Mouse (Mus musculus) kidney, embryonic 16.5 days (tissue): ENCODE measurements around the gene Znrf1. TPM values are rescaled to one million over a fixed set of nuclear protein-coding genes. Genes with fewer than 3 reads are reported as not detected.

Experiments
- ATAC-seq: fragments of 200-750 bp; cut with Nextera tagmentation; 2 replicates; pipeline ENCODE4 v1.8.0; 2017; ENCODE audit warnings: moderate TSS enrichment; ENCODE audit not compliant: low FRiP score, low TSS enrichment
- H3K27ac ChIP-seq: fragments of 300-500 bp; sonication (generic); 2 replicates; pipeline ENCODE4 v1.5.1; 2014; ENCODE audit warnings: low read length
- H3K27me3 ChIP-seq: fragments of 300-500 bp; sonication (generic); 2 replicates; pipeline ENCODE4 v1.6.1; 2014; ENCODE audit warnings: low read length, control low read depth, mixed read lengths; ENCODE audit not compliant: insufficient read depth
- H3K36me3 ChIP-seq: fragments of 300-500 bp; sonication (generic); 2 replicates; pipeline ENCODE4 v1.6.1; 2014; ENCODE audit warnings: low read length, control low read depth, mixed read lengths; ENCODE audit not compliant: insufficient read depth
- H3K4me1 ChIP-seq: fragments of 300-500 bp; sonication (generic); 2 replicates; pipeline ENCODE4 v1.6.1; 2014; ENCODE audit warnings: low read length, control low read depth, mixed read lengths; ENCODE audit not compliant: insufficient read depth
- H3K4me2 ChIP-seq: fragments of 300-500 bp; sonication (generic); replicated peaks from 2 replicates; pipeline ENCODE4 v1.6.1; 2014; ENCODE audit warnings: low read depth, low read length
- H3K4me3 ChIP-seq: fragments of 300-500 bp; sonication (generic); 2 replicates; pipeline ENCODE4 v1.5.1; 2014; ENCODE audit warnings: mild to moderate bottlenecking, low read length
- H3K9ac ChIP-seq: fragments of 300-500 bp; sonication (generic); replicated peaks from 2 replicates; pipeline ENCODE4 v1.6.1; 2014; ENCODE audit warnings: low read length
- H3K9me3 ChIP-seq: fragments of 300-500 bp; sonication (generic); 2 replicates; pipeline ENCODE4 v1.6.1; 2016; ENCODE audit warnings: low read length, control low read depth
- WGBS: fragments of 180-500 bp; shearing (Covaris S2); extraction: QIAGEN DNeasy Blood & Tissue Kit; methylation state at CpG from one replicate; pipeline ENCODE4 v1.1.7; 2014; 5-methylcytosine and 5-hydroxymethylcytosine counted together
- polyA plus RNA-seq: library from polyadenylated mRNA; unstranded; fragments of >200 nt; fragmentation: Nextera tagmentation; extraction: Ambion mirVana; gene quantifications from 2 replicates; pipeline ENCODE4 v1.2.1, GENCODE M21; 2015

Gene Znrf1
- polyA plus RNA-seq, 1 experiment from 2014 or later, result 19.9 TPM

GRCm38 (mm10) chr8:111528071-111528470, 7.8 kb upstream of the Znrf1 start:
- WGBS, result 81% methylated on average over 5 of the region's 5 CpGs
- ATAC-seq, result no peak
- Histone ChIP-seq H3K27me3 (no peaks in the 10 kb centered on the region), H3K36me3 (no peaks in the 10 kb centered on the region), H3K4me3 (no peak overlapping the region), H3K4me2 (no peak overlapping the region), H3K4me1 (no peaks in the 10 kb centered on the region), H3K9ac (no peak overlapping the region), H3K27ac (no peak overlapping the region), H3K9me3 (no peaks in the 10 kb centered on the region)

DNA sequence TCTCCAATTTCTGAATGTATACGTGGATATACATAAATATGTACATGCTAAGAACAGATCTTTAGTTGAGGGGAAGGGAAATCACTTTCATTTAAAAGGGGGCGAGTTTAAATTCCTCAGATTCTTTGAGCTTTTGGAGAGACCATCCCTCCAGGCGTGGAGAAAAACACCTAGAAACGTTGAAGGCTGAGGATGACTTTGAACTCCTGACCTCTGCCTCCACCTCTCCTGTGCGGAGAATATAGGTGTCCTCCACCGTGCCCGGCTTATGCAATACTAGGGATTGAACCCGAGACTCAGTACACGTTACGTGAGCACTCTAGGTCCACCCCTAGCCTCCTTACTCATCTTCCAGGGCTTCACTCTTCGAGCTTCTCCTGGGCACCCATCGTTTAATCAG, 4.7 kb upstream of the Znrf1 start:
- H3K9ac ChIP-seq, result no peak overlapping the region
- no peaks in the 10 kb centered on the region for H3K9me3 ChIP-seq
- no peak overlapping the region for H3K4me3 ChIP-seq
- no peak overlapping the region for H3K4me2 ChIP-seq
- no peaks in the 10 kb centered on the region for H3K4me1 ChIP-seq
- H3K27me3 ChIP-seq, result no peaks in the 10 kb centered on the region
- WGBS, result 68% methylated on average over 12 of the region's 12 CpGs
- no peak overlapping the region for H3K27ac ChIP-seq
- no peak for ATAC-seq
- no peaks in the 10 kb centered on the region for H3K36me3 ChIP-seq

- Histone ChIP-seq H3K9ac (no peak overlapping the region), H3K36me3 (no peaks in the 10 kb centered on the region), H3K27ac (no peak overlapping the region), H3K9me3 (no peaks in the 10 kb centered on the region), H3K4me2 (no peak overlapping the region), H3K4me3 (no peak overlapping the region), H3K4me1 (no peaks in the 10 kb centered on the region), H3K27me3 (no peaks in the 10 kb centered on the region)
- 87% methylated on average over 17 of the region's 17 CpGs for WGBS
- no peak for ATAC-seq
Observed at GRCm38 (mm10) chr8:111531621-111532020, 4.3 kb upstream of the Znrf1 start.

DNA sequence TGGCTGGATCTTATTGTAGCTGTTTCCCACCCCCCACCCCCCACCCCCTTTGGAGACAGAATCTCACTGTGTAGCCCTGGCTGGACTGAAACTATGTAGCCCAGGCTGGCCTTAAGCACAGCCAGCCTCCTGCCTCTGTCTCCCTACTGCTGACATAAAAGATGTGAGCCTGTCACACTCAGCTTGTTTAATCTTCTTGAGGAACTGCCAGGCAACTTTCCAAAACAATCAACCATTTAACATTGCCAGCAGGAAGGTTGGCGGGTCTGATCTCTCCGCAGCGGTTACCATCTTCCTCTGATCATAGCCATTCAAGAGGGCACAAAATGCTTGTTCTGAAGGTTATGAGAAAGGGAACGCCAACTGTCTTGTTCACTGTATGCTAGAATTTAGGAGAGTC, 2.4 kb upstream of the Znrf1 start:
- H3K4me3 ChIP-seq, result no peak overlapping the region
- H3K4me1 ChIP-seq, result peaks cover 10% of the 10 kb centered on the region
- no peaks in the 10 kb centered on the region for H3K36me3 ChIP-seq
- no peak overlapping the region for H3K27ac ChIP-seq
- H3K4me2 ChIP-seq, result no peak overlapping the region
- ATAC-seq, result no peak
- H3K9me3 ChIP-seq, result no peaks in the 10 kb centered on the region
- H3K27me3 ChIP-seq, result no peaks in the 10 kb centered on the region
- H3K9ac ChIP-seq, result no peak overlapping the region
- 72% methylated on average over 4 of the region's 4 CpGs for WGBS

DNA sequence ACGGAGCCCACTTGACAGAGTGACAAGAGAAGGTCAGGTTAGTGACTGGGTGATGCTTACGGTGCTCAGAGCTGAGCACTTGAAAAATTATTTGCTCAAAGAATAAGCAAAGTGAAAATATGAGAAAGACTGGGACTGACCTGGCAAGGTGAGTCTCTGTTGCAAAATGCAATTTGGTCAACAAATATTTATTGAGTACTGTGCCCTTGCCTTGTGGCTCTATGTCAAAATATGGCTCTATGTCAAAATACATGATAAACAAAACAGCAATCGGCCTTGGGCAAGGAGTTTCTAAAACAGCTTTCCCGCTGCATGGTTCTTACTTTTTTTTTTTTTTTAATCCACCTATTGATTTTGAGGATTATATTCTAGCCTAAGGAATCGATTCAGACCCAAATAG, 406 bp upstream of the Znrf1 start:
- WGBS, result 47% methylated on average over 5 of the region's 5 CpGs
- Histone ChIP-seq H3K9ac (peak overlapping the region; percentile 96; the same call in 1 of the 2 replicates), H3K4me3 (peak overlapping the region; percentile 89), H3K36me3 (no peaks in the 10 kb centered on the region), H3K27ac (no peak overlapping the region), H3K9me3 (no peaks in the 10 kb centered on the region), H3K4me2 (peak overlapping the region; percentile 88), H3K4me1 (peaks cover 24% of the 10 kb centered on the region), H3K27me3 (no peaks in the 10 kb centered on the region)
- ATAC-seq, result no peak

- Histone ChIP-seq H3K27ac (peak overlapping the region; percentile 93), H3K9me3 (no peaks in the 10 kb centered on the region), H3K4me2 (peak overlapping the region; percentile 88), H3K9ac (peak overlapping the region; percentile 96), H3K4me3 (peak overlapping the region; percentile 89), H3K4me1 (peaks cover 27% of the 10 kb centered on the region), H3K36me3 (no peaks in the 10 kb centered on the region), H3K27me3 (no peaks in the 10 kb centered on the region)
- WGBS, result under 1% methylated on average over 63 of the region's 64 CpGs
- peak; percentile 43 for ATAC-seq
Observed at GRCm38 (mm10) chr8:111536978-111537764, 1.3 kb downstream of the Znrf1 start.

DNA sequence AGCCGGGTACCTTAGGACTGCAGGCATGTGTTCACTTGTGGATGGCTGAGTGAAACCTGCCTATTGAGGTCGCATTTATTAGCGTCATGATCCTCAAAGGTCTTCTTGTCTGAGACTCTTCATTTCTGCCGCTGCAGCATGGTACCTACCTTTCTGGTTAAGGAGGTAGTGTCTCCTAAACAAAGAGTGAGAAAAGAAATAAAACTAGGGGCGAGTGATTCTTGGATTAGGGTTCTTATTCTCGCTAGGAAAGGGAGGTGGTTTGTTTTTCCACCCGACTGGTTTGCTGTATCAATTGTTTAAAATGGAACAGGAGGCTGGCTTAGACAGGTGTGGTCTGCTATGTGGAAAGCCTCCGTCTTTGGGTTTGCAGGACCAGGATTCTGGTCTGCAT, 1.9 kb downstream of the Znrf1 start:
- 0 out of 2 replicates have a peak overlapping the region, but pooled peaks have one; percentile 93 for H3K27ac ChIP-seq
- H3K4me1 ChIP-seq, result peaks cover 27% of the 10 kb centered on the region
- peak overlapping the region; percentile 96 for H3K9ac ChIP-seq
- no peaks in the 10 kb centered on the region for H3K9me3 ChIP-seq
- no peaks in the 10 kb centered on the region for H3K36me3 ChIP-seq
- peak overlapping the region; percentile 88 for H3K4me2 ChIP-seq
- WGBS, result 2% methylated on average over 8 of the region's 8 CpGs
- no peak for ATAC-seq
- no peaks in the 10 kb centered on the region for H3K27me3 ChIP-seq
- peak overlapping the region; percentile 89 for H3K4me3 ChIP-seq

GRCm38 (mm10) chr8:111538194-111538593, 2.3 kb downstream of the Znrf1 start:
- Histone ChIP-seq H3K4me1 (peaks cover 27% of the 10 kb centered on the region), H3K9ac (peak overlapping the region; percentile 96), H3K4me2 (peak overlapping the region; percentile 88), H3K27ac (0 out of 2 replicates have a peak overlapping the region, but pooled peaks have one; percentile 21), H3K27me3 (no peaks in the 10 kb centered on the region), H3K36me3 (no peaks in the 10 kb centered on the region), H3K9me3 (no peaks in the 10 kb centered on the region), H3K4me3 (peak overlapping the region; percentile 89)
- no peak for ATAC-seq
- WGBS, result 3% methylated on average over 2 of the region's 2 CpGs

GRCm38 (mm10) chr8:111539422-111540076, 3.7 kb downstream of the Znrf1 start:
- Histone ChIP-seq H3K27me3 (no peaks in the 10 kb centered on the region), H3K9ac (no peak overlapping the region), H3K4me3 (0 out of 2 replicates have a peak overlapping the region, but pooled peaks have one; percentile 5), H3K27ac (no peak overlapping the region), H3K4me2 (0 out of 2 replicates have a peak overlapping the region, but pooled peaks have one; percentile 19), H3K36me3 (no peaks in the 10 kb centered on the region), H3K4me1 (peaks cover 27% of the 10 kb centered on the region), H3K9me3 (no peaks in the 10 kb centered on the region)
- no peak for ATAC-seq
- WGBS, result 69% methylated on average over 10 of the region's 10 CpGs
